Mouse (Mus musculus) embryonic facial prominence, embryonic 14.5 days (tissue): ENCODE data around the gene Gpr35. TPM values are rescaled to one million over a fixed set of nuclear protein-coding genes. Genes with fewer than 3 reads are reported as not detected.
"Not testable (repeated sequence)": the region's sequence is repeated elsewhere in the genome, so short reads cannot be mapped to it uniquely, and the experiment has no call there.

Experiments
- ATAC-seq: fragments of 200-750 bp; cut with Nextera tagmentation; 2 replicates; pipeline ENCODE4 v1.8.0; 2017; ENCODE audit warnings: low read depth, moderate number of reproducible peaks, moderate TSS enrichment
- DNase-seq: peaks from one replicate; pipeline ENCODE4 v3.0.0-alpha.2; 2015; ENCODE audit warnings: low spot score
- H3K27ac ChIP-seq: fragments of 300-500 bp; sonication (generic); replicated peaks from 2 replicates; pipeline ENCODE4 v1.5.1; 2014; ENCODE audit warnings: low read depth, mild to moderate bottlenecking, low read length, moderate library complexity
- H3K27me3 ChIP-seq: fragments of 300-500 bp; sonication (generic); replicated peaks from 2 replicates; pipeline ENCODE4 v1.6.1; 2014; ENCODE audit warnings: low read length; ENCODE audit not compliant: control insufficient read depth, insufficient read depth
- H3K36me3 ChIP-seq: fragments of 300-500 bp; sonication (generic); 2 replicates; pipeline ENCODE4 v1.6.1; 2014; ENCODE audit warnings: low read length, mixed read lengths; ENCODE audit not compliant: control insufficient read depth, insufficient read depth
- H3K4me1 ChIP-seq: fragments of 300-500 bp; sonication (generic); 2 replicates; pipeline ENCODE4 v1.6.1; 2014; ENCODE audit warnings: antibody characterized with exemption, low read length; ENCODE audit not compliant: control insufficient read depth, insufficient read depth
- H3K4me2 ChIP-seq: fragments of 300-500 bp; sonication (generic); 2 replicates; pipeline ENCODE4 v1.6.1; 2014; ENCODE audit warnings: low read depth, mild to moderate bottlenecking, low read length, moderate library complexity, mixed read lengths
- H3K4me3 ChIP-seq: fragments of 300-500 bp; sonication (generic); 2 replicates; pipeline ENCODE4 v1.5.1; 2014; ENCODE audit warnings: low read depth, mild to moderate bottlenecking, low read length
- H3K9ac ChIP-seq: fragments of 300-500 bp; sonication (generic); 2 replicates; pipeline ENCODE4 v1.6.1; 2014; ENCODE audit warnings: low read depth, mild to moderate bottlenecking, low read length, moderate library complexity, mixed read lengths
- H3K9me3 ChIP-seq: fragments of 300-500 bp; sonication (generic); 2 replicates; pipeline ENCODE4 v1.6.1; 2016; ENCODE audit warnings: low read length; ENCODE audit not compliant: control insufficient read depth
- WGBS: fragments of 180-500 bp; shearing (Covaris S2); extraction: QIAGEN DNeasy Blood & Tissue Kit; methylation state at CpG from one replicate; pipeline ENCODE4 v1.1.7; 2014; 5-methylcytosine and 5-hydroxymethylcytosine counted together
- polyA plus RNA-seq: library from polyadenylated mRNA; unstranded; fragments of >200 nt; fragmentation: Nextera tagmentation; extraction: Ambion mirVana; gene quantifications from 2 replicates; pipeline ENCODE4 v1.2.1, GENCODE M21; 2014

Gene Gpr35
- polyA plus RNA-seq, 1 experiment from 2014 or later: 1.5 TPM

DNA sequence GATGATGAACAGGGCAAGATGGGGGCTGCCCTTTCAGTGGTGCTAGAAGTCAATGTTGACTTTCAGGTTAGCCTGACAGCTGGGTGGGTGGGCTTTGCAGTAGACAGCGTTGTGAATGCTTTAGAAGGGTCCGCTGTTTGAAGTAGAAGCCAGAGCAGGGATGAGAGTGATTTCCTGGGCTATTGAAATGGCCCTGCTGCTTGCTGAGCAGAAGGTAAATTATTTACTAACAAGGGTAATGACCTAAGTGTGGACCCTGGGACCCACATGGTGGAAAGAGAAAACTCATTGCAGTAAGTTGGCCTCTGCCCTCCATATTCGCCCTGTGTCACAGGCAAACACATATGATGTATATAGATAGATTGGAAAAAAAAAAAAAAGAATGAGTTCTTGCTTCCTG lies 14.2 kb upstream of the Gpr35 start:
- DNase-seq: no peak
- H3K4me3 ChIP-seq: no peak overlapping the region
- 85% methylated on average over 3 of the region's 3 CpGs for WGBS
- peaks cover 15% of the 10 kb centered on the region; the same call in 1 of the 2 replicates for H3K9me3 ChIP-seq
- H3K27me3 ChIP-seq: no peaks in the 10 kb centered on the region
- no peak overlapping the region for H3K27ac ChIP-seq
- no peak overlapping the region for H3K4me2 ChIP-seq
- H3K36me3 ChIP-seq: peaks cover 36% of the 10 kb centered on the region
- ATAC-seq: no peak
- 0 out of 2 replicates have a peak, but pooled peaks cover 14% of the 10 kb centered on the region for H3K4me1 ChIP-seq
- H3K9ac ChIP-seq: 0 out of 2 replicates have a peak overlapping the region, but pooled peaks have one; percentile 2

DNA sequence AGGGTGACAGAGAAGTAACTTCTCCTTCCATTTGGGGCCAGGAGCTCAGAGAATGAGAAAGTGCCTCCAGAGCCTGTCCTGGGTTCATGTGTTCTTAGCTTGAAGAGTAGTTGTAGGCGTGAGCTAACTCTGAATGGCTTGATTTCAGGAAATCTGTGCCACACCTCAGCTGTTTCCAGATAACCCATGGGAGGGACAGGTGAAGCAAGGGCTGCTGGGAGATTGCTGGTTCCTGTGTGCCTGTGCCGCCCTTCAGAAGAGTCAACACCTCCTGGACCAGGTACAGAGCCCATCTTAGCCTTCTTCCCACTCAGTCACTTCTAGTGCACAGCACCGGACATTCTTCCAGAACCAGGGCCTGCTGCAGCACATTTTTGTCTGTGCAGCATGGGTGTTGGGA lies 12.9 kb upstream of the Gpr35 start:
- no peak for DNase-seq
- Histone ChIP-seq H3K4me2 (no peak overlapping the region), H3K4me1 (0 out of 2 replicates have a peak, but pooled peaks cover 14% of the 10 kb centered on the region), H3K9ac (no peak overlapping the region), H3K27me3 (no peaks in the 10 kb centered on the region), H3K27ac (no peak overlapping the region), H3K4me3 (no peak overlapping the region), H3K9me3 (peaks cover 7% of the 10 kb centered on the region; the same call in 1 of the 2 replicates), H3K36me3 (peaks cover 49% of the 10 kb centered on the region)
- WGBS: 88% methylated on average over 3 of the region's 3 CpGs
- ATAC-seq: no peak

- DNase-seq: no peak
- Histone ChIP-seq H3K4me1 (0 out of 2 replicates have a peak, but pooled peaks cover 9% of the 10 kb centered on the region), H3K4me2 (no peak overlapping the region), H3K27ac (no peak overlapping the region), H3K9ac (no peak overlapping the region), H3K36me3 (peaks cover 67% of the 10 kb centered on the region), H3K4me3 (no peak overlapping the region), H3K9me3 (no peaks in the 10 kb centered on the region), H3K27me3 (no peaks in the 10 kb centered on the region)
- ATAC-seq: no peak
- 91% methylated on average over 4 of the region's 4 CpGs for WGBS
These were observed 10.9 kb upstream of the Gpr35 start for GRCm38 (mm10) chr1:92939746-92940145.

GRCm38 (mm10) chr1:92943219-92943989 lies 7.3 kb upstream of the Gpr35 start:
- no peak for ATAC-seq
- H3K27ac ChIP-seq: no peak overlapping the region
- H3K4me3 ChIP-seq: no peak overlapping the region
- H3K9ac ChIP-seq: no peak overlapping the region
- no peak overlapping the region for H3K4me2 ChIP-seq
- H3K9me3 ChIP-seq: no peaks in the 10 kb centered on the region
- H3K27me3 ChIP-seq: no peaks in the 10 kb centered on the region
- H3K36me3 ChIP-seq: peaks cover 91% of the 10 kb centered on the region
- no peaks in the 10 kb centered on the region for H3K4me1 ChIP-seq
- whole genome bisulfite sequencing: 94% methylated on average over 13 of the region's 19 CpGs
- no peak for DNase-seq

DNA sequence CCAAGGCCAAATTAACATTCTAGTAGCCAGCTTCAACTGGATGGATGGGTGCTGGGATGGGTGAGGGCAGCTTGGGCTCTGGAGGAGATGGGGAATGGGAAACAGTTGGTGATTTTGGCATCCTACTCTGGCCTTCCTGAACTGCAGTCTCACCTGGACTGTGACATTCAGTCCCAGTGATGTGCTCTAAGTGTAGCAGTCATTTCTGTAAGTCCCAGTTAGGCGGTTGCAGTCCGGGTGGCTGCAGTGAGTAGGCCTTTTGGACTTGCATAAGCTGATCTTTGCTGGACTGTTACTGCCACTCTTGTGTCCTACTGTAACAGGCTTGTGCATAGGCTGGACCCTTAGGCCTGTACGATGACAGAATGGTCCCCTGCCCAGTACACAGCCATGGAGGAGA lies 2.7 kb upstream of the Gpr35 start:
- H3K36me3 ChIP-seq: peaks cover 60% of the 10 kb centered on the region

DNA sequence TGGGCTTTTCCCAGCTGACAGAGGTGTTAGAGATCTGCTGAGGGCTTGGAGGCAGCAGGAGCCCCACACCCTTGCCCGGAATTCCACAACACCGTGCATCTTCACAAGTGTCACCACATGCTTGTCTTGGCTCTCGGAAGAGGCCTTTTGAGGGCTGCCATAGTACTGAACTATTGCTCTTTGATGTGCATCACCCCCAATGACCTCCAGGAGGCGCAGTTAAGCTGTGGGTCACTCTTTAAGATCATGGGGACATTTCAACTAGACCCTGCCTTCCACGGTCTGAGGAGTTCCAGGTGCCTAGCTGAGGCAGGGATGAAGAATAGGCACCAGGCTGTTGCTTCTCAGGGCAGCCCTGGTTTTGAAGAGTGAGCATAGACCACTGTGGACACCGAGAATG lies 1.2 kb upstream of the Gpr35 start:
- Histone ChIP-seq H3K27ac (no peak overlapping the region), H3K9me3 (no peaks in the 10 kb centered on the region), H3K4me3 (no peak overlapping the region), H3K27me3 (no peaks in the 10 kb centered on the region), H3K4me1 (no peaks in the 10 kb centered on the region), H3K4me2 (no peak overlapping the region), H3K36me3 (peaks cover 46% of the 10 kb centered on the region), H3K9ac (no peak overlapping the region)
- no peak for ATAC-seq
- WGBS: 61% methylated on average over 6 of the region's 6 CpGs
- no peak for DNase-seq

More for the DNA sequence above, 2.7 kb upstream of the Gpr35 start:
- Histone ChIP-seq H3K27ac (no peak overlapping the region), H3K9me3 (no peaks in the 10 kb centered on the region), H3K4me3 (no peak overlapping the region), H3K9ac (no peak overlapping the region), H3K27me3 (no peaks in the 10 kb centered on the region), H3K4me2 (no peak overlapping the region), H3K4me1 (no peaks in the 10 kb centered on the region)
- no peak for ATAC-seq
- no peak for DNase-seq
- WGBS: 91% methylated on average over 3 of the region's 3 CpGs

DNA sequence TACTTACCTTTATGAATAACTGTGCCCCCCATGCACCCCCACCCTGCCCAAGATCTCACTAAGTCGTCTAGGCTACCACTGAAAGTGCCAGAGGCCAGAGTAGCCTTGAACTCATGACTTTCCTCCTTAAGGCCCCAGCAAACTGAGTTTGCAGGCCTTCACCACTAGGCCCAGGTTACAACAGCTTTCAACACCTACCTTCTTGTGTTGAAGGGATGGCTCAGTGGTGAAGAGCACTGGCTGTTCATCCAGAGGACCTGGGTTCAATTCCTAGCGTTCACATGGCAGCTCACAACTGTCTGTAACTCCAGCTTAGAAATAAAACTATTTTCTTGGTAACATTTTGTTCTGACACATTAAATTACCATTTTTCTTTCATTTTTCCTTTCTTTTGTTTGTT lies 3.0 kb downstream of the Gpr35 start:
- H3K4me3 ChIP-seq: no peak overlapping the region
- WGBS: 72% methylated on average over 2 of the region's 2 CpGs
- no peak for ATAC-seq

GRCm38 (mm10) chr1:92956571-92957335 lies 6.1 kb downstream of the Gpr35 start:
- not testable (repeated sequence) for H3K4me1 ChIP-seq, H3K27ac ChIP-seq, H3K36me3 ChIP-seq, H3K9me3 ChIP-seq, H3K27me3 ChIP-seq
- peak overlapping the region; percentile 25; the same call in 1 of the 2 replicates for H3K9ac ChIP-seq
- DNase-seq: peak; percentile 22
- 0 out of 2 replicates have a peak overlapping the region, but pooled peaks have one; percentile 6 for H3K4me3 ChIP-seq
- ATAC-seq: peak; percentile 18; the same call in 1 of the 2 replicates
- H3K4me2 ChIP-seq: peak overlapping the region; percentile 49
- WGBS: 14% methylated on average over 7 of the region's 11 CpGs

More for the DNA sequence above, 3.0 kb downstream of the Gpr35 start:
- Histone ChIP-seq H3K4me1 (no peaks in the 10 kb centered on the region), H3K9me3 (no peaks in the 10 kb centered on the region), H3K9ac (no peak overlapping the region), H3K27ac (no peak overlapping the region), H3K36me3 (0 out of 2 replicates have a peak, but pooled peaks cover 6% of the 10 kb centered on the region), H3K27me3 (no peaks in the 10 kb centered on the region), H3K4me2 (no peak overlapping the region)
- DNase-seq: no peak
